Comparison of ENCODE assay signal across 10 mouse cellular contexts in the genomic region with DNA sequence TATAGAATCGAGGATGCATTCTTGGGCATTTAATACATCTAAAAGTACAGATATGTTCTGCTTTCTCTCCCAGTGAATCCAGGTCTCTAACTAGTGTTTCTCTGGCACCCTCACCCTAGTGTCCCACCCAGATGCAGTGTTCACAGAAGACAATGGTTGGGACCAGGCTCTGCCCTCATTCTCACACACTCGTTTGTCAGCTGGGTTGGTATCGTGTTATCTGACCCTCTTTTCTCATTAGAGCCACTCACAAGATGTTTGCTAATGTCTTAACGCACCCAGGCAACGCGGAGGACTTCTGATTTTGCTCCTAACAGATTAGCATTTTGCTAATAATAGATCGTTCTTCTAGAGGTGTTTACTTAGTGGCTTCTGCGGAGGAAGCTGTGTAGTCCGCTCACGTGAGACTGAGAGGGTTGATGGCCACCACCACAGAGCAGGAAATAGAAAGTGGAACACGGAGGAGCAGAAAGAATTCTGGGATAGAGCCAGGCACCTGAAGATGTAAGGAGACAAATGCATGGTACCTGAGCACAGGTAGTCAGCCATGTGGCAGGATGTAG. TPM values are rescaled to one million over a fixed set of nuclear protein-coding genes. Genes with fewer than 3 reads are reported as not detected.
DNase-seq lines count a peak whose midpoint lies in the region; ATAC-seq lines count a peak whose summit lies in the region.
"Had no signal": no experiment of that assay in that cellular context is flagged by ENCODE, and none has a peak within 500 bp of the region (broad histone marks: within the 10 kb centered on the region; RNA-seq: fewer than 3 reads in every experiment).

No protein-coding gene starts in this region.

- H3K4me3 ChIP-seq in liver, embryonic 11.5 days (ENCODE audit: low read depth, low read length): no peak overlapping the region
- no peak overlapping the region for H3K4me3 ChIP-seq in brown adipose tissue, adult 24 weeks (ENCODE audit: insufficient read depth, low read depth, low read length)
- no peak overlapping the region for H3K4me3 ChIP-seq in liver, embryonic 13.5 days (replicated peaks)
- H3K4me3 ChIP-seq: midbrain, embryonic 10.5 days had no signal

- peaks cover 15% of the 10 kb centered on the region for H3K4me1 ChIP-seq in liver, embryonic 11.5 days (replicated peaks; ENCODE audit: control insufficient read depth, insufficient read depth, low read length)
- peaks cover 37% of the 10 kb centered on the region for H3K4me1 ChIP-seq in brown adipose tissue, adult 24 weeks (ENCODE audit: control insufficient read depth, insufficient read depth, insufficient read length, low read length)
- H3K4me1 ChIP-seq in liver, embryonic 13.5 days (replicated peaks): peaks cover 15% of the 10 kb centered on the region

- no peak overlapping the region for H3K27ac ChIP-seq in liver, embryonic 11.5 days (ENCODE audit: low read depth, low read length)
- peak overlapping the region; percentile 71 for H3K27ac ChIP-seq in brown adipose tissue, adult 24 weeks (replicated peaks; ENCODE audit: low read depth, low read length)
- no peak overlapping the region for H3K27ac ChIP-seq in liver, embryonic 13.5 days
- H3K27ac ChIP-seq: midbrain, embryonic 10.5 days had no signal

- peak; percentile 42; the same call in 1 of the 2 replicates for ATAC-seq in liver, embryonic 11.5 days (replicated peaks; ENCODE audit: low FRiP score)
- ATAC-seq in liver, embryonic 13.5 days (ENCODE audit: low read depth): peak; percentile 10; the same call in 1 of the 2 replicates
- ATAC-seq in monocyte, adult 5-6 weeks (replicated peaks; ENCODE audit: insufficient number of reproducible peaks, low FRiP score, low TSS enrichment, poor library complexity, severe bottlenecking): peak; percentile 33; the same call in 1 of the 2 replicates

- H3K36me3 ChIP-seq in liver, embryonic 11.5 days (ENCODE audit: control insufficient read depth, insufficient read depth, low read length): no peaks in the 10 kb centered on the region
- H3K36me3 ChIP-seq in liver, embryonic 13.5 days: no peaks in the 10 kb centered on the region
- H3K36me3 ChIP-seq: midbrain, embryonic 10.5 days had no signal

- no peaks in the 10 kb centered on the region for H3K9me3 ChIP-seq in liver, embryonic 11.5 days (ENCODE audit: control insufficient read depth, low read length)
- H3K9me3 ChIP-seq in liver, embryonic 13.5 days (replicated peaks): no peaks in the 10 kb centered on the region
- H3K9me3 ChIP-seq: midbrain, embryonic 10.5 days had no signal

- no peak for DNase-seq in liver, embryonic 11.5 days (ENCODE audit: low spot score)
- no peak for DNase-seq in liver
- DNase-seq in liver, embryonic 13.5 days: no peak
- DNase-seq in right cerebral cortex, postnatal 36 days (ENCODE audit: low spot score in 2 of 2): no peak
- no peak for DNase-seq in right cerebral cortex, postnatal 10 days (ENCODE audit: low spot score in 2 of 2)
- DNase-seq in adrenal gland, adult 8-10 months: no peak
- DNase-seq: adrenal gland, postnatal 14 days had no signal

- H3K9ac ChIP-seq in liver, embryonic 11.5 days (ENCODE audit: low read depth, low read length): no peak overlapping the region
- 0 out of 2 replicates have a peak overlapping the region, but pooled peaks have one; percentile 22 for H3K9ac ChIP-seq in liver, embryonic 13.5 days

- peak overlapping the region; percentile 20; the same call in 1 of the 2 replicates for H3K4me2 ChIP-seq in liver, embryonic 11.5 days
- peak overlapping the region; percentile 34; the same call in 1 of the 2 replicates for H3K4me2 ChIP-seq in liver, embryonic 13.5 days

- 38% methylated on average over 11 of the region's 11 CpGs for WGBS in liver, embryonic 11.5 days
- WGBS in liver, embryonic 13.5 days (ENCODE audit: insufficient replicate concordance): 12% methylated on average over 11 of the region's 11 CpGs

- no peaks in the 10 kb centered on the region for H3K27me3 ChIP-seq in liver, embryonic 11.5 days (replicated peaks; ENCODE audit: control insufficient read depth, insufficient read depth, low read length)
- no peaks in the 10 kb centered on the region for H3K27me3 ChIP-seq in liver, embryonic 13.5 days

RNA-seq across cellular contexts. Expression of gene Ppp3ca, which starts 30.6 kb away (rescaled TPM):
- polyA plus RNA-seq in liver, embryonic 11.5 days (2014; fragmentation: Nextera tagmentation; extraction: Ambion mirVana): 28.7 and 30.7 TPM in 2 replicates
- polyA plus RNA-seq in brown adipose tissue, adult 24 weeks (2012; ENCODE audit: insufficient read depth, insufficient read length, missing spikeins): 21.5 and 29.3 TPM in 2 replicates
- polyA plus RNA-seq in liver, embryonic 13.5 days (2015; fragmentation: Nextera tagmentation; extraction: Ambion mirVana): 11.3 and 13.6 TPM in 2 replicates
- 87.7 to 108 TPM (median 93.6 TPM) in 3 replicates for total RNA-seq in monocyte, adult 5-6 weeks (2017)
- 10 to 100 TPM; 42.5 to 52.3 (median 49.2) TPM for total RNA-seq in adrenal gland, adult 8-10 months (2022)
